Mouse (Mus musculus) megakaryocyte, embryonic 14.5 days (primary cell): ENCODE data around the gene Gm20503.

Experiments used
- FLI1 ChIP-seq: IDR thresholded peaks from 2 replicates; pipeline ENCODE4 v1.6.1; 2012; ENCODE audit warnings: low read length, inconsistent platforms, mixed read lengths
- GATA1 ChIP-seq: IDR thresholded peaks from 3 replicates; pipeline ENCODE4 v1.6.1; 2012; ENCODE audit warnings: mixed read lengths, low read length, inconsistent platforms, borderline replicate concordance

GRCm38 (mm10) chr4:59035786-59036350, 32.9 kb downstream of the Gm20503 start:
- TF ChIP-seq GATA1 (no peak), FLI1 (no peak)
